Mouse (Mus musculus) gastrocnemius, postnatal 4 days (tissue): Measurements from ENCODE around the gene Gtf2a2. TPM values are rescaled to one million over a fixed set of nuclear protein-coding genes. Genes with fewer than 3 reads are reported as not detected.
A peak's percentile ranks its signal among the peaks of the same experiment; 100 is the strongest.

Experiments used
- DNase-seq, 2 experiments: peaks; one replicate each; pipeline ENCODE4 v3.0.0; 2021 to 2022; ENCODE audit warnings: low spot score in 2 of 2, mixed read lengths in 2 of 2
- long read RNA-seq, 2 experiments: library from polyadenylated mRNA; stranded (forward); transcript quantifications; one replicate each; pipeline ENCODE4 v2.0.0; 2021
- total RNA-seq, 2 experiments: library from RNA; stranded (reverse); gene quantifications; 2 replicates each; pipeline ENCODE4 v1.2.3; 2021

Gtf2a2 gene
- total RNA-seq: 10 to 100 TPM; 59.9 to 79.1 TPM
- long read RNA-seq, experiment 1, transcript Gtf2a2-202 (5 exons, 893 nt): major isoform, 21 of 28 reads
- long read RNA-seq, experiment 1, partial matches to known transcripts: 0 of 28 reads
- long read RNA-seq, experiment 1, other reads (novel, unspliced or antisense): 3 of 28 reads
- long read RNA-seq, experiment 2, transcript Gtf2a2-202 (5 exons, 893 nt): major isoform, 23 of 23 reads
- long read RNA-seq, experiment 2, partial matches to known transcripts: 0 of 23 reads
- long read RNA-seq, experiment 2, other reads (novel, unspliced or antisense): 0 of 23 reads

- DNase-seq: peak; percentile 91 to 96
Observed at GRCm38 (mm10) chr9:70012408-70012901, at the start of gene Gtf2a2. TSS of gene Gtf2a2 (plus strand) at chr9:70012550.

GRCm38 (mm10) chr9:69964370-69964769, 48.0 kb upstream of the Gtf2a2 start:
- no peak for DNase-seq

- DNase-seq: no peak
Observed at GRCm38 (mm10) chr9:69985526-69985925, 26.8 kb upstream of the Gtf2a2 start.

- DNase-seq: no peak
Observed at GRCm38 (mm10) chr9:69986063-69986462, 26.3 kb upstream of the Gtf2a2 start.

GRCm38 (mm10) chr9:69986571-69986970, 25.8 kb upstream of the Gtf2a2 start:
- no peak for DNase-seq

- peak; percentile 38 to 60 for DNase-seq
Observed at GRCm38 (mm10) chr9:69987579-69987978, 24.8 kb upstream of the Gtf2a2 start.

DNA sequence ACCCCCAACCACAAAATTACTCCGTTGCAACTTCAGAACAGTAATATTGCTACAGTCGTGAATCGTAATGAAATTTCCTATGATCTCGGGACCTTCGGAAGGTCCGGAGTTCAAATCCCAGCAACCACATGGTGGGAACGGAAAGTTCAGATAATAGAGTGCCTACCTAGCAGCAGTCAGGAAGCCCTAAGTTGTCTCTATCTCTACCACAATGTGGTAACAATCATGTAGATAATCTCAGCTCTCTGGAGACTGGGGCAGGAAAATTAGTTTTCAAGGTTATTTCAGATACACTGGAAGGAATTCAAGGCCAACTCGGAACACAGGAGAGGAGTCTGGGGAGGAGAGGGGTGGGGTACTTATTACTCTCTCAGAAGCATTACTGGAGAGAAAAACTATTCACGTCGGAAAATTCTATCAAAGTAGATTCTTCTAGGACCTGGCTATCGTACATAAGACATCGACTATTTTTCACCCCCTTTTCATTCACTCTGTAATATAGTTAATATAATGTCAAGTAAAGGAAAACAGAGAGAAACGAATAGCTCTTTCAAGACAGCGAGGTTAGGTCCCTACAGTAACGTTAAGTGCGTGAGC, 23.5 kb upstream of the Gtf2a2 start:
- DNase-seq: no peak

GRCm38 (mm10) chr9:69989303-69990121, 22.8 kb upstream of the Gtf2a2 start, which contains the start of gene Bnip2:
TSS of gene Bnip2 (plus strand) at chr9:69989466.
- peak; percentile 98 for DNase-seq

DNA sequence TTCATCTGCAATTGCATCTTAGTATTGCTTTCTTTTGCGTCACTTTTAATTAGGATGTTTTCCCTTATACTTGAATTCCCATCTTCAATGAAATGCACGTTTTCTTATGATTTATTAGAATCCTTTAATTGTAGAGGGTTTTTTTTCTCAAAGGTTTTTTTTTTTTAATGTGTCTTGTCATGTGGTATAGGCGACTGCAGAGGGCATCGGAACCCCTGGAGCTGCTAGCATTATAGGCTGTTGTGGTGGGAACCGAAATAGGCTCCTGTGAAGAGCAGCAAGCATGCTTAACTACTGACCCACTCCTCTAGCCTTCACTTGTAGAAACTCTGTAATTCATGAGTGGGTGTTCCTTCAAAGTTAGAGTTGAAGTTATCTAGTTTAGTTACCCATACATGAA, 22.0 kb upstream of the Gtf2a2 start:
- no peak for DNase-seq

DNA sequence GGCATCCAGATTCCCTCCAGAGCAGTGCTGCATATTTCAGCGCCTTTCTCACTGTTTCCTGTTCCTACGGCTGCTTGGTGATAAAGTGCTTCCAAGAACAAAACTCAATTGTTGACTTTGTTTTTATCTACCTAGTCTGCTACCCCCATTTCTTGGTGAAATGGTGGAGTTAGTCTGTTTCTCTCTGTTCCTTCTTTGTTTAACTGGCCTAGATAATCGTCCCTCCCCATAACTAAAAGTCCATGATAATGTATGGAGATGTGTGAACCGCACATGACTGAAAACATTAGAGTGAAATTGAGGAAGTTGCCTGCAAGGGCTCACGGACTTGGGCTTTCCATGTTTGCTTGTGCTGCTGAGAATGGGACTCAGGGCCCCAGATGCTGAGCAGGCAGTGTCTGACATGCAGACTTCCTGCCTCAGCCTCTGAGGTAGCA, 19.5 kb upstream of the Gtf2a2 start:
- no peak for DNase-seq

DNA sequence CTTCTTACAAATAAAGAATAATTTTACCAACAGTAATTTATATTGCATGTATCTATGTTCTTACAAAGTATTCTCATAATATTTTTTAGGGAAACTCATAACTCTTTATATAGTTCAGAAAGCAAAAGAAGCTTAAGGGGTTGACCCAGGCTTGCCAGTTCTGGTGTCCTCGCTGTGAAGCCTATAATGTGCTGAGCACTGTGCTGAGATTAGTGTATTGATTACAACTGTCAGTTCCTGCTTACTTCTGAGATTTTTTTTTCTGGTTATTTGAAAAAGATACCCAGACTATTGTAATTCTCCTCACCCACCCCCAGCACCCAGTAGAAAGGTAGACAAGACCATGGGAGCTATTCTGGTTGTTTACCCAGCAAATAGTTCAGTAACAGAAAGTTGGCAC, 18.9 kb upstream of the Gtf2a2 start:
- DNase-seq: no peak

DNA sequence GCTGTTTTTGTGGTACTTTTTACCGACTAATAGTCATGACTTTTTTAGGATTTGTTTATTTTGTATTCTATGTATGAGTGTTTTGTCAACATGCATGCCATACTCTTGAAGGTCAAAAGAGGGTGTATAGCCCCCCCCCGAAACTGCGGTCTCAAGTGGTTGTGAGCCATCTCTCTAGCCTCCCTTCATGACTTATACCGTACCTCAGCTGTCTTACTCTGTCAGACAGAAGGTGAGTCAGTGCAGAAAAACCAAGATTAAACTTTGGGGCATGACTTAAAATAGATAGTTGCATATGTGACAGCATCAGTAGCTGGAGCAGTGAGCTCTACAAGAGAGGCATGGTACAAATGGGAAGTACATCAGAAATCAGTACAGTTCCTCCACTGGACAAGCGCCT, 17.8 kb upstream of the Gtf2a2 start:
- DNase-seq: no peak

DNA sequence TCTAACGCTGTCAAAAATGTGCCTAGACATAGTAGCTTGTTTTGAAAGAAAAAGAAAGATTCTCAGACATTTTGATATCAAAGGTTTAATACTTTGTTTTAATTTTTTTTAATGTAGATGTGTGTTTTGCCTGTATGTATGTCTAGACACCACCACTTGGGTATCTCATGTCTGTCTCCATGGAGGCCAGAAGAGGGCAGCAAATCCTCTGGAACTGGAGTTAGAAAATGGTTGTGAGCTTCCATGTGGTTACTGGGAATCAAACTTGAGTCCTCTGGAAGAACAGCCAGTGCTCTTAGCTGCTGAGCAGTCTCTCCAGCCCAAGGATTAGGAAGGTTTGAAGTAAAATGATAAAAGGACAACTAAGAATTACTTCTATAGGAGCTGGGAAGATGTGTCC, 13.0 kb upstream of the Gtf2a2 start:
- no peak for DNase-seq

- DNase-seq: no peak
Observed at GRCm38 (mm10) chr9:70003516-70003915, 8.8 kb upstream of the Gtf2a2 start.

- no peak for DNase-seq
Observed at GRCm38 (mm10) chr9:70006984-70007383, 5.4 kb upstream of the Gtf2a2 start.

DNA sequence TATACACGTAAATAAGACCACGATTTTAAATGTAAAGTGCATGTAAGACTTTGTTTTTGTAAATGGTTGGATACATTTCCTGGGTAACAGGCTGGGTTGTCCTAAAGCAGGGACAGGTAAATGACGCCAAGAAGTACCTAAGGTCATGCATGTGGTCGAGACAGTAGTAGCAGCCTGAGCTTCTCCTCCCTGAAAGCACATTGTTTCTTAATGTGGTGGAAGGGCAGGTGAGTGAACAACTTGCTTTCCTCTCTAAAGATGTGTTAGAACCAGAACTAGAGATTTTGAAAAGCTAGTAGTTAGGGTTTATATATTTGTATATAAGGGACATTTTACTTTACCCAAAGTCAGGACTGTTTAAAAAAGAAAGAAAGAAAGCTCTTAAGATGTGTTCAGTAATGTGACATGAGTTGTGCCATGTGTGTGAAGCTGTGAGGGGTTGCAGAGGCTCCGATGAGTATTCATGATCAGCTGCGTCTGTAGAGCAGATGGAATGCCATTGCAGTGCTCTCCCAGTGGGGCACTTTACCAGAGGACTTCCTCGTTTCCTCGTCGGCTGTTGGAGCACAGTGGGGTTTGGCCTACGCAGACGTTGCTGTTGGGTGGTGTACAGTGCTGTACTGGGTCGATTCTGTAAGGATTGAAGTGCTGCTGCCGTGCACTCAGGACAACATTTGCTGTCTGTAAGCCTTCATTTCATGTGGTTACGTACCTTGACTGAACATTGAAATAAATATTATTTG, 4.7 kb upstream of the Gtf2a2 start:
- no peak for DNase-seq

GRCm38 (mm10) chr9:70009754-70010304, 2.5 kb upstream of the Gtf2a2 start:
- no peak for DNase-seq

GRCm38 (mm10) chr9:70010781-70011473, 1.4 kb upstream of the Gtf2a2 start:
- no peak for DNase-seq

- DNase-seq: no peak
Observed at GRCm38 (mm10) chr9:70011537-70012407, 578 bp upstream of the Gtf2a2 start.
